Mouse (Mus musculus): ENCODE data around the gene B4galnt3. TPM values are rescaled to one million over a fixed set of nuclear protein-coding genes. Genes with fewer than 3 reads are reported as not detected.

Gene B4galnt3
- total RNA-seq, 2 experiments from 2014 or later = 0.84 to 0.94 TPM

DNA sequence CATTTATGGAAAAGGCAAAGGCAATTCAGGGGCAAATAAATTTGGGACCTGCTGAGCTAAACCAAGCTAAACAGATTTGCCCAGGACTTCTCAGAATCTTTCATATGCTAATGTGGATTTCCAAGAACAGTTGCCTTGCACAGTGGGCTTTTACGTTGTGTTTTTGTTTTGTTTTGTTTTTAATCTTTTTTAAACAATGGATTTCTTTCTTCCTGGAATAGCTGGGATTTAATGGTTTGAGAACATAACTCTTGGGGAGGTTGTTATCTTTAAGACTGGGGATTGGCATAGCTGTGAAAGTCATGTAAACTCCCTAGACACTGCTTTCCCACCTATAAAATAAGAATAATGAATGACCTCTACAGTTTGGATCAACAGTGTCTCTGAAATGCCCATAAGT lies 63.9 kb downstream of the B4galnt3 start:
- no peak for DNase-seq (ENCODE audit: low spot score in 2 of 2)
- intact Hi-C loops (cut with DNase I) = no loop called here

DNA sequence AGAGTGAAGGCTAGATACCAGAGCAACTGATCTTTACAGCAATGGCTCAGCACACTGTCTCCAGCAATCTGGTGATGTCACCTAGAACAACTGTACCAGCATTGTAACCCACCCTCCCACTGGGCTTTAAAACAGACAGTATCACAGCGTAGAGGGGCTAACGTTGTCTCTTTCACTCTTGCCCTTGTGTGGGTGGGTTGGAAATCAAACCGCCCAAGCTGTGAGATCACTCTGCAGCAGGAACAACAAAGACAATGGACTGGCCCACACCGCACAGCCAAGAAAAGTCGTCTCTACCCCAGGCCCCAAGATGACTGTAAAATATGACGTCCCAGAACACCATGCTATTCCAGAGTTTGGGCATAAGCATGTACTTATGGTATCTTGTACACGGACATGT lies 64.6 kb downstream of the B4galnt3 start:
- no peak for DNase-seq (ENCODE audit: low spot score in 2 of 2)
- intact Hi-C loops (cut with DNase I) = no loop called here

DNA sequence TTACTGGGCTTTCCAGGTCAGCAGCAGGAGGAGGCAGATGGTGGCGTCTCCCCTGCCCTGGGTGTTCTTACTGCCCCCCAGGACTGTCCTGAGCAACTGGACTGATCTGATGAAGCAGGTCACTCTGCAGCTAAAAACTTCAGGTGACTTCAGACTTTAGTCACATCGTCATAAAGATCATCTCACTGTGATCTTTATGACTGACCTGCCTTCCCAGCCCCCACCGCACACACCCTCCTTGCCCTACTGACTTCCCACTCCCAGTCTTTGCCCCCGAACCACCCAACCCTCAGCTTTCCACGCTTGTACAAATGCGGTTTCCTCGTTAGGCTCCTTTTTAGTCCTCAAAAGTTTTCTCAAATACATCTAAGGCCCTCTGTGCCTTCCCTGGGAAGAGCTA lies 67.3 kb downstream of the B4galnt3 start:
- DNase-seq (ENCODE audit: low spot score in 2 of 2) = no peak
- intact Hi-C loops (cut with DNase I) = no loop called here

DNA sequence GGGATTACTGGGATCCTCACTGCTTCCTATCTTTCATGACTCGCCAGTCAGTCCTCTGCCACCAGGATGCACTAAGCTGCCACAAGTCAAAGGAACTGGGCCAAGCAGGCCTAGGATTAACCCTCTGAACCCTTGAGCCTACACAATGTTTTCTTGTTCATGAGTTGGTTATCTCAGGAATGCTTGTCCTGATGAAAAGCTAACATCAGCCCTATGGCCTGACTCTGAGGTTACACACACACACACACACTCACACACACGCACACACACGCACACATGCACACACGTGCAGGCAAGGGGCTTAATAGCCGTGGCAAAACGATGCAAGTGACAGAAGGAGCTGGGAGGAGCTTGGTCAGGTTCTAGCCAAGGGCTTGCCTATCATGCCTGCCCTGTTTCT lies 69.0 kb downstream of the B4galnt3 start:
- no peak for DNase-seq (ENCODE audit: low spot score in 2 of 2)
- intact Hi-C loops (cut with DNase I) = no loop called here

DNA sequence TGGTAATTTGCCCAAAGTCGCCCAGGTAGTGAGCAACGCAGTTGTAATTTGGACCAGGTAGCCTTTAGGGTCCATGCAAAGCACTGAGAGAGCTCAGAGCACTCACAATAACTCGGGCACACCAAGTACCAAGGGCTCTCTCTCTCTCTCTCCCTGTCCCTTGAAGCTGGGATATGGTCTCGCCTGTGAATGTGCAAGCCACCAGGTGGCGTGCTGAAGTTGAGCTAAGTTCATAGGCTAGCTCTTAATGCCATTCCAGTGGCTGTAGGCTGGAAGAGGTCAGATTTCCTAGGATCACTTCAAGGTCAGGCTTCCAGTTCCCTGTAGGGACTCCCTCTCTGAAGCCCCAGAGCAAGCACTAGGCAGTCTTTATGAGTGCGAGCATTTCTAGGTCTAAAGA lies 71.7 kb downstream of the B4galnt3 start:
- intact Hi-C loops (cut with DNase I) = loop anchor here (1.0 kb wide), 1 partner anchor 79 kb away; no protein-coding TSS in a partner anchor
- peak; percentile 17 to 35 for DNase-seq (ENCODE audit: low spot score in 2 of 2)

DNA sequence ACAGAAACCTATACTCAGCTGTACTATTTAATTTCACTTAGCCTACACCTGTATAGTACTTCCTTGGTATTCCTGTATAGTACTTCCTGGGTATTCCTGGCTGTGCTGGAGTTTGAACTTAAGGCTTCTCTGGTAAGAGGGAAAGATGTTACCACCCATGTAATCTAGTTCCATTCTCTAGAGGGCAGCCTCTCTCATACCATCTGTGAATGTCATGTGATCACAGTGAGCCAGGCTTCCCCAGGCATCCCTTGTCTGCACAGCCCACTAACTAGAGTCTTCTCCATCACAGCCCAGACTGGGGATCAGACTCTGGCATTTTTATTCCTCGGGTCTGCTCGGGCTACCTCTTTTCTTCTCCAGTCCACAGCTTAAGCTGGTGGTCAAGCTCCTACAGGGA lies 75.1 kb downstream of the B4galnt3 start:
- no peak for DNase-seq (ENCODE audit: low spot score in 2 of 2)
- intact Hi-C loops (cut with DNase I) = no loop called here

DNA sequence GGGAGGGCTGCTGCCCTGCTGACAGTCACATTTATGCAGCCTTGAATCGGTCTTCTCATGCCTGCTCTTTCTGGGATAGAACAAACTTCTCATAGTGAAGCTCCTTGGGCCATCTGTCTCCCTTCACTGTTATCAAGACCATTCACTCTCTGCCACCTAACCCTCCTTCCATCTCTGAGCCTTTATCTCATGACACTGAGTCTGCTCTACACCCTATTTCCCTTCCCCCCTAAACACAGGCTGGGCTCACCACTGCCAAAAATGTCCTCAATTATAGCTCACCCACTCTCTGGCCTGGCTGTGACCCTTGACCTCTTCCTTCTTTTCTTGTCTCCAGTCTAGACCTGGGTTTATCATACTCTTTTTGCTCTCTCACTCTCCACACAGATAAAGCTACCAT lies 77.7 kb downstream of the B4galnt3 start:
- intact Hi-C loops (cut with DNase I) = no loop called here
- no peak for DNase-seq (ENCODE audit: low spot score in 2 of 2)

DNA sequence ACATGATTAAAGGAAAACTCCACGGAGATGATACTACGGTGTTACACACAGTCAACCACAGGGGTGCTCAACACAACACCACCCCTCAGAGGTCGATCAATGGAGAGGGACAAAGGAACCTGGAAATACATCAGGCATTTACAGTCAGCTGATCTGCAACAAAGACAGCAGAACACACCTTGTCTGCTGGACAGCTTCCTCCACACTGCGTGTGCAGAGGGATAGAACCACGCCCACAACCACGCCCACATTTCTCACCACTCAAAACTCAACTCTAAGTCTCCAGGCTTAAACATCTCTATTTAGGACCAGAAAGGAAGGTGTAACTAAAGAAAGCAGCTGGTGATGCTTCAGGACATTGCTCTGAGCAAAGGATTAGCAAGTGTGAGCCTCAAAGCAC lies 82.8 kb downstream of the B4galnt3 start:
- intact Hi-C loops (cut with DNase I) = no loop called here
- DNase-seq (ENCODE audit: low spot score in 2 of 2) = no peak

DNA sequence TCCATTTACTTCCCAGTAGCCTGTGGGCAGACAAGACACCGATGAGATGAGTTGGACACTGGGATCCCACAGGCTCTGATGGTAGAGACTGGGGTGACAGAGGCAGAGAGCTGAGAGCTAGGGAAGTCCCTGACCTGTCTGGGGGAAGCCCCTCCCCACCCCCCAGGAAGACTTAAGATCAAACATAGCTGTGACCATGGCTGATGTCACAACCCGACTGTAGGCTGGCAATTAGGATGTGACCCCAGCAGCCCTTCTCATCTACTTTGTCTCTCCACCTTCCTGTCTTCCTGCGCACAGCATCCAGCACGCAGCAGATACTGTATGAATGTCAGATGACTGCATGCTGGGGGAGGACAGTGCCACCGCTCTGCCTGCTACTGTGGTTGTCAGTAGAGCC lies 87.8 kb downstream of the B4galnt3 start:
- no peak for DNase-seq (ENCODE audit: low spot score in 2 of 2)
- intact Hi-C loops (cut with DNase I) = no loop called here

DNA sequence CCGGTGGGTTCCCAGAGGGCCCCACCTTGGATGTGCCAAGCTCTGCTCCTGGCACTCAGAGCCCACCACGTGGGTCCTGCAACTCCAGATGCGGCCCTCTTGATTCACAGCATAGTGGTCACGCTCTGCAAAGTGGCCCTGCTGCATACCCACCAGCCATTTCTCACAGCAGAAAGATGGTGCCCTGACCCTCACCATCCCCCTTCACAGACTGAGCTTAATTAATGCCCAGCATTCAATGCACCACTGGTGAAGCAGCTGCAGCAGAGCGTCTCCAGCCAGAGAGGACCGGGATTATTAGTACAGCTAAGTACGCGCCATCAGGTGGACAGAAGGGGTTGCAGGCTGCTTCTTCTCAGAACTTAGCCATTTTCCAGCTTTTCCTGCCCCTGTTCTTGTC lies 92.0 kb downstream of the B4galnt3 start:
- intact Hi-C loops (cut with DNase I) = no loop called here
- no peak for DNase-seq (ENCODE audit: low spot score in 2 of 2)

DNA sequence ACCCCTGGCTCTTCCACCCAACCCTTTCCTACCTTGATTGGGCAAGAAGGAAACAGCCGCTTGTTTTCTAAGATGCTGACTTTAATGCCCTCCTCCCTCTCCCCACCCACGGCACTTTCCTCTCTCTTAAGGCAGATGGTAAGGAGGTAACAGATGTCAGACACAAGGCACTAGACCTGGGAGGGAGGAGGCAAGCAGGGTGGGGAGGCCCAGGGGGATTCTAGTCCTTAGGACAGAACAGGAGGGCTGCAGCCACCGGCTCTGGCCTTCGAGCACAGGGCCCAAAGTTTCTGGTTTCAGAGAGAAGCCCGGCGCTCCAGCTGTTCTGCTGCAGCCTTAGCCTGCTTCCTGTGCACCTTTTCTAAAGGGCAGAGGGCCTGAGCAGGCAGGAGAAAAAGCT lies 92.4 kb downstream of the B4galnt3 start:
- intact Hi-C loops (cut with DNase I) = no loop called here
- no peak for DNase-seq (ENCODE audit: low spot score in 2 of 2)

DNA sequence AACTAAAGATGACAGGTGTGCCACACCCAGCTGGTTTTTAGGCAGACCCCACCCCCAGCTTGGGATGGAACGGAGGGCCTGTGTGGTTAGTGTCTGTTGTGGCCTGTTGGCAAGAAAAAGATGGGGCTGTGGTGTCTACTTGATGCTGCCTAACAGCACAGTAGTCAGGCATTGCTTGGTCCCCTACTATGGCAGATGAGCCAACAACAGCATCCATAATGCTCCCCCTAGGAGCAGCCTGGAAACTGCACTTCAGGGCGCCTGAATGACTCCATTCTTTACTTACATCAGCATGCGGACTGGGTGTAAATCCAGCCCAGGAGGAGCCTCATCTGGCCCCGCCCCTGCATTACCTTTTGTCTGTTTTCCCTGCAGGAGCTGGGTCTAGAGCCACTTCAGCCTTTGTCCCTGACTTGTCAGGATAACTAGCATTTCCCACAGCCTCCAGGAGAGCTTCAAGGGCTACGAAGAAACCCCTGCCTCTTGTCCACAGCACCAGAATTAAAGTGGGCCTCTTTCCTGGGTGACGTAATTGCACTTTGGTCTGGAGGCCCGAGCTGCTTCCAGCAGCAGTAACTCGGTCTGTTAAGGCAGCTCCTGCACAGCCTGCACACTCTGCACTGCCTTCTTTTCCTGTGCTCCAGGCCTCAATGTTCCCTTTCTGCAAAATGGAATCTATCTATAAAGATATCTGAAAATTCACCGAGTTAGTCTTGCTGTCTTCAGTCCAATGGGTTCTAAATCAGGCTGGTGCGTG lies 94.5 kb downstream of the B4galnt3 start:
- intact Hi-C loops (cut with DNase I) = loop anchor here (1.0 to 5.0 kb wide), 2 partner anchors 199 to 713 kb away; no protein-coding TSS in a partner anchor
- no peak for DNase-seq (ENCODE audit: low spot score in 2 of 2)

DNA sequence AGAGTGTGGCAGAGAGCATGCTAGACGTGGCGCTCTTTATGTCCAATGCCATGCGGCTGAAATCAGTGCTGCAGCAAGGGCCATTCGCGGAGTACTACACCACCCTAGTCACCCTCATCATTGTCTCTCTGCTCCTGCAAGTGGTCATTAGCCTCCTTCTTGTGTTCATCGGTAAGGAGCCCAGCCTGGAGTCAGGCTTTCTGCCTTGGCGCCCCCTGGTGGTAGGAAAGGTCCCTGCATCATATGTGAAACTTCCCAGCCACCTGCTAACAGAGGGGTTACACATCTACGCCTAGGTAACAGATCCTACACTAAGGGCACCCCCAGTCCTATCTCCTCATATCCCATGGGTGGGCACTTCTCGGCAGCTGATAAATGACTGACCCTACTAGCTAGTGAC lies 96.4 kb downstream of the B4galnt3 start:
- intact Hi-C loops (cut with DNase I) = loop anchor here (5.0 kb wide), 1 partner anchor 711 kb away; no protein-coding TSS in a partner anchor
- DNase-seq (ENCODE audit: low spot score in 2 of 2) = peak; percentile 45 to 56

DNA sequence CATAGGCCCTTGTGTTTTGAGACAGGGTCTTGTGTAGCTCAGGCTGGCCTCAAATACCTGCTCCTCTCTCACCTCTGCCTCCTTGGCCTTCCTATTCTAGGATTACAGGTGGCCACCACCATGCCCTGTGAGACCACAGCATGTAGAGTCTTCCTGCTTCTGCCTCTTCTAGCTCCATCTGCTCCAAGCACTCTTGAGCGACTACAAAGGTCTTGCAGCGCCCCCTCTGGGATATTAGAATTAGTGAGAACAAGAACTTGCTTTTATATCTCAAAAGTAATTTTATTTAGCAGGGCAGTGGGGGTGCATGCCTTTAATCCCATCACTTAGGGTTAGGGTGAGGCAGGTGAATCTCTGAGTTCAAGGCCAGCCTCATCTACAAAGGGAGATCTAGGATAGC lies 97.5 kb downstream of the B4galnt3 start:
- intact Hi-C loops (cut with DNase I) = loop anchor here (5.0 kb wide), 1 partner anchor 710 kb away; no protein-coding TSS in a partner anchor
- DNase-seq (ENCODE audit: low spot score in 2 of 2) = no peak

DNA sequence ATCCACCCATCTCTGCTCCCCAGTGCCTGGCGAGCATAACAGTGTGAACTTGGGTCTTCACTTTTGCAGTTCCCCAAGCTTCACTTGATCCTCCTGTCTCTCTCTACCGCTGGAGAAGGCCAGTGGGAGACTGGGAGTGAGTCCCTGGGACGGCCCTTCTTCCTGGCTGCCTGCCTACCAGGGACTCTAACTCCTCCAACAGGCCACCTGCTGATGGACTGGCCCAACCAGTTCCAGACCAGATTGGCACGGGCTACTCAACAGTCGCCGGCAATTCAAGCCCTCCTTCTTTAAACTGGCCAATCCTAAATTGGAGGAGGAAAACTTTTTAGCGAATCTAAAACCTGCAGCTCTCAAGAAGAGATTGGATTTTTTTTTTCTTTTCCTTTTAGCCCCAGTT lies 99.4 kb downstream of the B4galnt3 start:
- DNase-seq (ENCODE audit: low spot score in 2 of 2) = no peak
- intact Hi-C loops (cut with DNase I) = loop anchor here (5.0 kb wide), 2 partner anchors 88 to 708 kb away; no protein-coding TSS in a partner anchor

DNA sequence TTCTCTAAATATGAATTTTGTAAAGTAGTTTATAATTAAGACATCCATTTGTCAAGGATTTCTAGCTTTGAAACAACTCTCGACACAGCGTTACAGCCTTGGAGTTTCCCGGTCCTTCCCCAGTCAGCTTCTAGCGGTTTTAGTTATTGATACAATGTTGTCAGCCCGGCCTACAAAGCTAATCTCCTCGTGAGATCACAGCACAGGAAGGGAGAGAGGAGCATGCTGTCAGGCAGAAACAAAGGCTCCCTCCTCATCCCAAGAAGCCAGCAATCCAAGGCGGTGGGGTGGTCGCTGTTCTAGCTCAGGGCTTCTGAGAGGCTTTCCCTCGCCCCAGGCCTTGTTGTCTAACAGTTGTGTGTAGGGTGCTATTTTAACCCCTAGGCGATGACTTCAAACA lies 100.1 kb downstream of the B4galnt3 start:
- DNase-seq (ENCODE audit: low spot score in 2 of 2) = no peak
- intact Hi-C loops (cut with DNase I) = loop anchor here (5.0 kb wide), 1 partner anchor 87 kb away; no protein-coding TSS in a partner anchor

DNA sequence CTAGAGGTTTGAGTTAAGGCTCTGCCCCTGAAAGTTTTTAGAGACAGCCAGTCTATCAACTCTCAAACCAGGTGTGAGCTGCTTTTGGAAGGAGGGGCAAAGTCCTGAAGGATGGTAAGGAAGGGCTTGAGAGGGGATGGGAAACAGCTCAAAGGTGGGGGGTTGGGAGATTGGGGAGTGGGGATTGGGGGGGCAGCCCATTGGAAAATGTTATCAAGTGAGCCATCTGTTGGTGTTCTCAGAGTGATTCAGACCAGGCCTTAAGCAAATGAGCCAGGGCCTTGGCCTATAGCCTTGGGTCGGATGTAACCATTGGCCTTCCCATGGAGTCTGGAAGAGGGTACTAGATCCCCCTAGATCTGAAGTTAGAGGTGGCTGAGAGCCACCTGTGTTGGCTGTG lies 100.6 kb downstream of the B4galnt3 start:
- DNase-seq (ENCODE audit: low spot score in 2 of 2) = no peak
- intact Hi-C loops (cut with DNase I) = loop anchor here (2.0 to 5.0 kb wide), 3 partner anchors 86 to 189 kb away; partner anchors contain the start of gene Wnk1

DNA sequence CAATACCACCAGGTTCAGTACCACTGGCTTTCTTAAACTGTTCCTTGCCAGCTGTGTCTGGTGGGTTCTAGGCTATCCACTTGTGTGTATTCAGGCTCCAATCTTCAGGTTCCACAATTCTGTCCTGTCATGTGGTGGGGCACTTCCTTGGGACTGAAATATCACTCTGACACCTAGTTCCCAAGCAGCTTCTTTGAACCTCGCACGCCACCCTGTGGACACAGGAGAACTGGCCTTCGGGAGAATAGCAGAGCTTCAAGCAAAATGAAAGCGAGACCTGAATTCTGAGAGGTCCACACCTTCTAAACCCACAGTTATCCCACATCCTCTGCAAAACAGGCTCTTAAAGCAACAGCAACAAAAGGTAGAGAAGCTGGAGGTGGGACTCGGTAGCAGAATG lies 101.2 kb downstream of the B4galnt3 start:
- intact Hi-C loops (cut with DNase I) = loop anchor here (2.0 to 5.0 kb wide), 3 partner anchors 86 to 188 kb away; partner anchors contain the start of gene Wnk1
- DNase-seq (ENCODE audit: low spot score in 2 of 2) = peak; percentile 62 to 76

DNA sequence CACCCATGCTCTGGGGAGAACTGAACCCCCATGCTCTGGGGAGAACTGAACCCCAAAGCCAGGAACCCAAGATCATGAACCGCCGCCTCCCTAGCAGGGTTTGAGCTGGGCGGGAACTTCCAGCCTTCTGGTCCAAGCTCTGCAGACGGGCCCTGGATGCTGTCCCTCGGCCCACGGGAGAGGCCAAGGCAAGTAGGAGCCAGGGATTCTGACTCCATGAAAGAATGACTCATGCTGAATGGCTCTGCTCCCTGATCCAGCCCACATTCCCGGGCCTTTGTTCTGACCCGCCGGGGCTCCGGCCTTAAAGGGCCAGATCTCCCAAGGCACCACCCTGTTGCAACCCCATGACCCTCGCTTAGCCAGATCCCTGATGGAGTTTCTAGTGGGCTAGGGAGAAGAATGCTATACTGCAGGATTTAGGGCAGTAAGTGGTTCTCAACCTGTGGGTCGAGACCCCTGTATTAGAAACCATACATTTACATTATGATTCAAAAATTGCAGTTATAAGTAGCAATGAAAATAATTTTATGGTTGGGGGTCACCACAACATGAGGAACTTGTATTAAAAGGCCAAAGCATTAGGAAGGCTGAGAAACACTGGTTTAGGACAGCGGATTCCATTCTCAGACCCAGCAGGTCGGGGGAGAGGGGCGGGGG lies 102.0 kb downstream of the B4galnt3 start:
- DNase-seq (ENCODE audit: low spot score in 2 of 2) = peak; percentile 23 to 24
- intact Hi-C loops (cut with DNase I) = loop anchor here (2.0 to 5.0 kb wide), 3 partner anchors 85 to 188 kb away; partner anchors contain the start of gene Wnk1

DNA sequence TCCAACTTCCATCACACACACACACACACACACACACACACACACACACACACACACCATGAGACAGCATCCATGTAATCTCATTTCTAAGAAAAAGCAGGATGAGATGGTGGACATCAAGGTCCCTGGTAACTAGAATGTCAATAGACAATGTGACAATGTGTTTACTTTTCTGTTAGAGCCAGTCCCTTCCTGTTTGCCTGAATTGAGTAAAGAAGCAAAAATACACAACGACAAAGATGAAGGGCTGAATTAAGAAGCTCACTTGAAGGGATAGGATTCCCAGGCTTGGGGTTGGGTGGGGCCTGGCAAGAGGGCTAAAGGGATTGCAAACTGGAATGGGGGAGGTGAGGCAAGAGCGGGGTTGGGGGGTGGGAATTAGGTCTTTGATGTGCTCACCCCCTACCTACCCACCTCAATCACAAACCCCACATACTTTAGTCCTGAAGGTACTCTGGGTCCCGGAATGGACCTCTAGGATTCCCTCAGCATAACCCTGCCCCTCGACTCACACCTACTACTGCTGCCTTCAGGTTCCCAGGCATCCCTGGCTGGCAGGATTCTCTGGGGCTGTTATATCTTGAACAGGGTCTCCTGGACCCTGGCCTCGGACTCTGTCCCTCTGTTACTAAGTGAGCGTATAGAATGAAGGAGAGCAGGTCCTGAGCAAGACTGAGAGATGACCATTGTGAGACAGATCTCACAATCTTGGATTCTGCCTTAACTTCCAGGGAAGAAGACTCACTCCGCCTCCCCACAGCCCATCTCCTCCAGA lies 102.8 kb downstream of the B4galnt3 start:
- DNase-seq (ENCODE audit: low spot score in 2 of 2) = no peak
- intact Hi-C loops (cut with DNase I) = loop anchor here (2.0 to 5.0 kb wide), 3 partner anchors 84 to 187 kb away; partner anchors contain the start of gene Wnk1

All from left cerebral cortex, postnatal 36 days (tissue).